Mouse (Mus musculus): ENCODE measurements around the gene Gm28374. TPM values are rescaled to one million over a fixed set of nuclear protein-coding genes. Genes with fewer than 3 reads are reported as not detected.

The Gm28374 gene
- polyA plus RNA-seq (2014; fragmentation: Illumina TruSeq; extraction: RNeasy Lipid Tissue Mini Kit (QIAGEN cat#74804); ENCODE audit: low replicate concordance) = not detected

DNA sequence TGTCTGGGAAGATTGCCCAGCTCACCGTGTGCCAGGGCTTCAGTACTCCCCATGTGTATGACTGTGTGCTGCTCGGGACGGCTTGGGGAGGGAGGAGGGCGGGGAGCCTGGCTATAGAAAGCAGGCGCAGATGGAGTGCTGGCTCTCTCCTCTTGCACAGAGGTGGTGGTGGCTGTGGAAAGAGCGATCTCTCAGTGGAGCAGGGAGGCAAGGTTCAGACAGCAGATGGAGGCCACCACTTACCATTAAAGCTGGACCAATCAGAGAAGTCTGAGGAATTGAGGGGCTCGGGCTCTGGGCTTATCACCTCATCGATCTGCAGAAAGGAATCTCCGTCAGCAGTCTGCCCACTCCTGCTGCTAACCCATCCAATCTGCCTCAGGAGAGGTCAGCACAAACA, at the start of gene Gm28374:
TSS of gene Gm28374 (minus strand) at position 101 of the 400 bp plus-strand sequence.

GRCm38 (mm10) chr19:6127760-6128341, 45.8 kb upstream of the Gm28374 start, which contains the start of gene Snx15:
Gene Snx15 (minus strand): TSS chr19:6128304.

DNA sequence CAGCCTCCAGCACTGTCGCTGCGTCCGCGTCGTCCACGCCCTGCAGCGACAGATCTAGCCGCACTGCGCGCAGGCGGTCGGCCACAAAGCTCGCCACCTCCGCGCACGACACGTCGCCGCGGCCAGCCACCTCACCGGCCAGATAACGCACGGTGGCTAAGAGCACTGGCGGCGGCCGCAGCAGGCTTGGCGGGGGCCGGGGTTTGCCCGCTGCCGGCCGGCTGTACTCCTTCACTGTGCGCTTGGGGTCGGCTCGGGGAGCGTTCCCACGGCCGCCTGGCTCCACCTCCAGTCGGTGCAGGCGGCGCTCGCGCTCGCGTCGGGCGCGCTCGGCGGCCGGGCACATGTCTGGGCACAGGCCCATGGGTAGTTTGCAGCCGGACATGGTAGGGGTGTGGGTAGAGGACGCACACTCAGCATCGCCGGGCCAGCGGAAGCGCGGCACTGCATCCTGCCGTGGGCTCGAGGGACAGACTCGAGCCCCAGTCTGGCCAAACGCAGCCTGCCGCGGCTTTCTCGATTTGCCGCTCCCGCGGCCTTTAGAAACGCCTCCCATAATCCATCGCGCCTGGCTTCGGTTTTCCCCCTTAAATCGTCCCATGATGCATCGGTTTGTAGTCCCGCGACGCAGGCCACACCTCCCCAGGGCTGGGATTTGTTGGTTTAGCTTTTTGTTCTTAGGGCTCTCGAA, 36.1 kb upstream of the Gm28374 start, which contains the start of gene Sac3d1:
TSS of gene Sac3d1 (minus strand) at position 665 of the 691 bp plus-strand sequence.

DNA sequence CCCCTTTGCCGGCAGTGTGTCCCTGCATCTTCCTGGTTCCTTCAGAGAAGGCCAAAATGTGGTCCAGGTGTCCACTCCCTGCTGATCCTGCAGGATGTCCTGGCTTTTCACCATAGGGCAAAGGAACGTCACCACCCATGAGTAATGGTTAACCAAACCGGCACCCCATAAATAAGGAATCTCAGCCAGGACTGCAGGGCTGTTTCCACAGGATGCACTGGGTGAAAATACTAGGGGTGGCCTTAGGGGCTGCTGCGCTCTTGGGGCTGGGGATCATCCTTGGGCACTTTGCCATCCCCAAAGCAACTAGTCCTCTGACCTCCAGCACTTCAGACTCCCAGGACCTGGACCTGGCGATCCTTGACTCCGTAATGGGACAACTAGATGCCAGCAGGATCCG, 23.5 kb upstream of the Gm28374 start, which contains the start of gene Naaladl1:
TSS of gene Naaladl1 (plus strand) at position 197 of the 400 bp plus-strand sequence.

GRCm38 (mm10) chr19:6094119-6094518, 12.1 kb upstream of the Gm28374 start, which contains the start of gene AC131692.1:
Gene AC131692.1 (plus strand): TSS chr19:6094419.

GRCm38 (mm10) chr19:6084478-6085248, 2.6 kb upstream of the Gm28374 start, which contains the start of the genes Zfpl1 and Cdca5:
Gene Zfpl1 (minus strand): TSS chr19:6084956.
Gene Cdca5 (plus strand): TSS chr19:6084983.

GRCm38 (mm10) chr19:6079983-6080480, 2.0 kb downstream of the Gm28374 start, which contains the start of gene Tmem262:
Gene Tmem262 (plus strand): TSS chr19:6080033.

GRCm38 (mm10) chr19:6076564-6077393, 5.3 kb downstream of the Gm28374 start, which contains the start of gene Vps51:
Gene Vps51 (minus strand): TSS chr19:6077231.

GRCm38 (mm10) chr19:6067724-6068415, 14.2 kb downstream of the Gm28374 start, which contains the start of gene Tm7sf2:
Gene Tm7sf2 (minus strand): TSS chr19:6068373.

DNA sequence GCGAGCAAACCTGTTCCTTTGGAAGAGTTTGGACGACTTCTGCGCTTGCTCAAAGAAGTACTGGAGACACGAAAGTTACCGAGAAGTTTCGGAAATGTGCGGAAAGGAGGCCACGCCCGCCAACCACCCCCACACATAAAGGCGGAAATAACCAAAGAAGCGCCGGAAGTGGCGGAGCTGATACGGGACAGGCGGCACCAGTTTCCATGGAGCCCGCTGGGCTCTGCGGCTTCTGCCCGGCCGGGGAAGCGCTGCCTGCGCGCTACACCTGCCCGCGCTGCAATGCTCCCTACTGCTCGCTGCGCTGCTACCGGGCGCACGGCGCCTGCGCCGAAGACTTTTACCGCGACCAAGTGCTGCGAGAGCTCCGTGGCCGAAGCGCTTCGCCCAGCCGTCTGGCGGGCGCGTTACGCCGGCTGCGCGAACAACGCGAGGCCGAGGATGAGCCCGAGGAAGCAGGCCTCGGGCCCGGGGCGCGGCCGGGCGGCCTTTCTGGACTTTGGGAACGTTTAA, 21.0 kb downstream of the Gm28374 start, which contains the start of gene Znhit2:
TSS of gene Znhit2 (plus strand) at position 172 of the 513 bp plus-strand sequence.

GRCm38 (mm10) chr19:6057313-6058096, 24.6 kb downstream of the Gm28374 start, which contains the start of the genes Mrpl49 and Fau:
Gene Mrpl49 (minus strand): TSS chr19:6057785.
Gene Fau (plus strand): TSS chr19:6057844.

GRCm38 (mm10) chr19:6046294-6047153, 35.5 kb downstream of the Gm28374 start, which contains the start of gene Syvn1:
Gene Syvn1 (plus strand): TSS chr19:6046576.

Other genes starting within 250 kb of the Gm28374 start
- 6.4 TPM for gene Frmd8, start 207.0 kb downstream of the Gm28374 start, polyA plus RNA-seq (2014; fragmentation: Illumina TruSeq; extraction: RNeasy Lipid Tissue Mini Kit (QIAGEN cat#74804); ENCODE audit: low replicate concordance)
- 29.7 TPM for gene Slc25a45, start 204.4 kb downstream of the Gm28374 start, polyA plus RNA-seq (2014; fragmentation: Illumina TruSeq; extraction: RNeasy Lipid Tissue Mini Kit (QIAGEN cat#74804); ENCODE audit: low replicate concordance)
- gene Tigd3, start 188.1 kb downstream of the Gm28374 start, polyA plus RNA-seq (2014; fragmentation: Illumina TruSeq; extraction: RNeasy Lipid Tissue Mini Kit (QIAGEN cat#74804); ENCODE audit: low replicate concordance) = 0.97 TPM
- 8.6 TPM for gene Dpf2, start 169.2 kb downstream of the Gm28374 start, polyA plus RNA-seq (2014; fragmentation: Illumina TruSeq; extraction: RNeasy Lipid Tissue Mini Kit (QIAGEN cat#74804); ENCODE audit: low replicate concordance)
- gene Cdc42ep2, start 157.4 kb downstream of the Gm28374 start, polyA plus RNA-seq (2014; fragmentation: Illumina TruSeq; extraction: RNeasy Lipid Tissue Mini Kit (QIAGEN cat#74804); ENCODE audit: low replicate concordance) = 2.5 TPM
- gene Pola2, start 118.1 kb downstream of the Gm28374 start, polyA plus RNA-seq (2014; fragmentation: Illumina TruSeq; extraction: RNeasy Lipid Tissue Mini Kit (QIAGEN cat#74804); ENCODE audit: low replicate concordance) = 4.1 TPM
- not detected for gene Slc22a20, start 96.1 kb downstream of the Gm28374 start, polyA plus RNA-seq (2014; fragmentation: Illumina TruSeq; extraction: RNeasy Lipid Tissue Mini Kit (QIAGEN cat#74804); ENCODE audit: low replicate concordance)
- gene Capn1, start 66.4 kb downstream of the Gm28374 start, polyA plus RNA-seq (2014; fragmentation: Illumina TruSeq; extraction: RNeasy Lipid Tissue Mini Kit (QIAGEN cat#74804); ENCODE audit: low replicate concordance) = 1.9 TPM
- 0.97 TPM for gene Syvn1, start 35.7 kb downstream of the Gm28374 start, polyA plus RNA-seq (2014; fragmentation: Illumina TruSeq; extraction: RNeasy Lipid Tissue Mini Kit (QIAGEN cat#74804); ENCODE audit: low replicate concordance)
- 21.3 TPM for gene Mrpl49, start 24.5 kb downstream of the Gm28374 start, polyA plus RNA-seq (2014; fragmentation: Illumina TruSeq; extraction: RNeasy Lipid Tissue Mini Kit (QIAGEN cat#74804); ENCODE audit: low replicate concordance)
- gene Fau, start 24.4 kb downstream of the Gm28374 start, polyA plus RNA-seq (2014; fragmentation: Illumina TruSeq; extraction: RNeasy Lipid Tissue Mini Kit (QIAGEN cat#74804); ENCODE audit: low replicate concordance) = 4.9 TPM
- not detected for gene Znhit2, start 21.1 kb downstream of the Gm28374 start, polyA plus RNA-seq (2014; fragmentation: Illumina TruSeq; extraction: RNeasy Lipid Tissue Mini Kit (QIAGEN cat#74804); ENCODE audit: low replicate concordance)
- 0.97 TPM for gene Tm7sf2, start 13.9 kb downstream of the Gm28374 start, polyA plus RNA-seq (2014; fragmentation: Illumina TruSeq; extraction: RNeasy Lipid Tissue Mini Kit (QIAGEN cat#74804); ENCODE audit: low replicate concordance)
- 9.3 TPM for gene Vps51, start 5.0 kb downstream of the Gm28374 start, polyA plus RNA-seq (2014; fragmentation: Illumina TruSeq; extraction: RNeasy Lipid Tissue Mini Kit (QIAGEN cat#74804); ENCODE audit: low replicate concordance)
- not detected for gene Tmem262, start 2.2 kb downstream of the Gm28374 start, polyA plus RNA-seq (2014; fragmentation: Illumina TruSeq; extraction: RNeasy Lipid Tissue Mini Kit (QIAGEN cat#74804); ENCODE audit: low replicate concordance)
- gene Zfpl1, start 2.7 kb upstream of the Gm28374 start, polyA plus RNA-seq (2014; fragmentation: Illumina TruSeq; extraction: RNeasy Lipid Tissue Mini Kit (QIAGEN cat#74804); ENCODE audit: low replicate concordance) = not detected
- gene Cdca5, start 2.7 kb upstream of the Gm28374 start, polyA plus RNA-seq (2014; fragmentation: Illumina TruSeq; extraction: RNeasy Lipid Tissue Mini Kit (QIAGEN cat#74804); ENCODE audit: low replicate concordance) = 2.1 TPM
- gene AC131692.1, start 12.2 kb upstream of the Gm28374 start, polyA plus RNA-seq (2014; fragmentation: Illumina TruSeq; extraction: RNeasy Lipid Tissue Mini Kit (QIAGEN cat#74804); ENCODE audit: low replicate concordance) = not detected
- gene Naaladl1, start 23.5 kb upstream of the Gm28374 start, polyA plus RNA-seq (2014; fragmentation: Illumina TruSeq; extraction: RNeasy Lipid Tissue Mini Kit (QIAGEN cat#74804); ENCODE audit: low replicate concordance) = 3.8 TPM
- gene Sac3d1, start 36.4 kb upstream of the Gm28374 start, polyA plus RNA-seq (2014; fragmentation: Illumina TruSeq; extraction: RNeasy Lipid Tissue Mini Kit (QIAGEN cat#74804); ENCODE audit: low replicate concordance) = not detected
- 4.0 TPM for gene Snx15, start 46.0 kb upstream of the Gm28374 start, polyA plus RNA-seq (2014; fragmentation: Illumina TruSeq; extraction: RNeasy Lipid Tissue Mini Kit (QIAGEN cat#74804); ENCODE audit: low replicate concordance)
- 0.41 TPM for gene Batf2, start 58.7 kb upstream of the Gm28374 start, polyA plus RNA-seq (2014; fragmentation: Illumina TruSeq; extraction: RNeasy Lipid Tissue Mini Kit (QIAGEN cat#74804); ENCODE audit: low replicate concordance)
- gene Arl2, start 59.3 kb upstream of the Gm28374 start, polyA plus RNA-seq (2014; fragmentation: Illumina TruSeq; extraction: RNeasy Lipid Tissue Mini Kit (QIAGEN cat#74804); ENCODE audit: low replicate concordance) = 1.0 TPM
- 0.37 TPM for gene Majin, start 102.1 kb upstream of the Gm28374 start, polyA plus RNA-seq (2014; fragmentation: Illumina TruSeq; extraction: RNeasy Lipid Tissue Mini Kit (QIAGEN cat#74804); ENCODE audit: low replicate concordance)
- not detected for gene Gpha2, start 144.1 kb upstream of the Gm28374 start, polyA plus RNA-seq (2014; fragmentation: Illumina TruSeq; extraction: RNeasy Lipid Tissue Mini Kit (QIAGEN cat#74804); ENCODE audit: low replicate concordance)
- gene Ppp2r5b, start 153.6 kb upstream of the Gm28374 start, polyA plus RNA-seq (2014; fragmentation: Illumina TruSeq; extraction: RNeasy Lipid Tissue Mini Kit (QIAGEN cat#74804); ENCODE audit: low replicate concordance) = 0.30 TPM
- 0.07 TPM for gene Atg2a, start 159.4 kb upstream of the Gm28374 start, polyA plus RNA-seq (2014; fragmentation: Illumina TruSeq; extraction: RNeasy Lipid Tissue Mini Kit (QIAGEN cat#74804); ENCODE audit: low replicate concordance)
- 22.8 TPM for gene Ehd1, start 194.5 kb upstream of the Gm28374 start, polyA plus RNA-seq (2014; fragmentation: Illumina TruSeq; extraction: RNeasy Lipid Tissue Mini Kit (QIAGEN cat#74804); ENCODE audit: low replicate concordance)
- gene Cdc42bpg, start 224.2 kb upstream of the Gm28374 start, polyA plus RNA-seq (2014; fragmentation: Illumina TruSeq; extraction: RNeasy Lipid Tissue Mini Kit (QIAGEN cat#74804); ENCODE audit: low replicate concordance) = 4.0 TPM